Mouse (Mus musculus) midbrain, embryonic 14.5 days (tissue): Measurements from ENCODE around the gene Cacnb1. TPM values are rescaled to one million over a fixed set of nuclear protein-coding genes. Genes with fewer than 3 reads are reported as not detected.

Experiments
- ATAC-seq: fragments of 200-750 bp; cut with Nextera tagmentation; 2 replicates; pipeline ENCODE4 v1.8.0; 2017; ENCODE audit warnings: moderate number of reproducible peaks, moderate library complexity; ENCODE audit not compliant: low FRiP score, low TSS enrichment
- DNase-seq: peaks from one replicate; pipeline ENCODE4 v3.0.0-alpha.2; 2015
- H3K27ac ChIP-seq: fragments of 300-500 bp; sonication (generic); replicated peaks from 2 replicates; pipeline ENCODE4 v1.5.1; 2014; ENCODE audit warnings: mild to moderate bottlenecking, low read depth, low read length, moderate library complexity
- H3K27me3 ChIP-seq: fragments of 300-500 bp; sonication (generic); 2 replicates; pipeline ENCODE4 v1.6.1; 2014; ENCODE audit warnings: low read length, control low read depth, mixed read lengths; ENCODE audit not compliant: control insufficient read depth, insufficient read depth
- H3K36me3 ChIP-seq: fragments of 300-500 bp; sonication (generic); 2 replicates; pipeline ENCODE4 v1.6.1; 2014; ENCODE audit warnings: low read length, control low read depth; ENCODE audit not compliant: control insufficient read depth, insufficient read depth
- H3K4me1 ChIP-seq: fragments of 300-500 bp; sonication (generic); 2 replicates; pipeline ENCODE4 v1.6.1; 2014; ENCODE audit warnings: mild to moderate bottlenecking, antibody characterized with exemption, low read length, control low read depth; ENCODE audit not compliant: control insufficient read depth, insufficient read depth
- H3K4me2 ChIP-seq: fragments of 300-500 bp; sonication (generic); 2 replicates; pipeline ENCODE4 v1.6.1; 2014; ENCODE audit warnings: mild to moderate bottlenecking, low read length, moderate library complexity
- H3K4me3 ChIP-seq: fragments of 300-500 bp; sonication (generic); replicated peaks from 2 replicates; pipeline ENCODE4 v1.5.1; 2014; ENCODE audit warnings: low read depth, low read length
- H3K9ac ChIP-seq: fragments of 300-500 bp; sonication (generic); replicated peaks from 2 replicates; pipeline ENCODE4 v1.6.1; 2014; ENCODE audit warnings: mild to moderate bottlenecking, low read length, moderate library complexity
- H3K9me3 ChIP-seq: fragments of 300-500 bp; sonication (generic); 2 replicates; pipeline ENCODE4 v1.6.1; 2016; ENCODE audit warnings: low read length, control low read depth, mixed read lengths; ENCODE audit not compliant: control insufficient read depth
- WGBS: fragments of 180-500 bp; shearing (Covaris S2); extraction: QIAGEN DNeasy Blood & Tissue Kit; methylation state at CpG from one replicate; pipeline ENCODE4 v1.1.7; 2014; 5-methylcytosine and 5-hydroxymethylcytosine counted together
- polyA plus RNA-seq: library from polyadenylated mRNA; unstranded; fragments of >200 nt; fragmentation: Nextera tagmentation; extraction: Ambion mirVana; gene quantifications from 2 replicates; pipeline ENCODE4 v1.2.1, GENCODE M21; 2014

Gene Cacnb1
- polyA plus RNA-seq, 1 experiment from 2014 or later: 40.6 TPM

GRCm38 (mm10) chr11:97982721-97983120 lies 40.1 kb downstream of the Cacnb1 start:
- Histone ChIP-seq H3K36me3 (no peaks in the 10 kb centered on the region), H3K27ac (no peak overlapping the region), H3K4me2 (no peak overlapping the region), H3K4me1 (peaks cover 3% of the 10 kb centered on the region; the same call in 1 of the 2 replicates), H3K9me3 (no peaks in the 10 kb centered on the region), H3K27me3 (peaks cover 27% of the 10 kb centered on the region), H3K9ac (no peak overlapping the region), H3K4me3 (no peak overlapping the region)
- ATAC-seq: no peak
- DNase-seq: no peak
- 90% methylated on average over 9 of the region's 9 CpGs for WGBS

GRCm38 (mm10) chr11:97980531-97980966 lies 42.3 kb downstream of the Cacnb1 start:
- no peak for ATAC-seq

DNA sequence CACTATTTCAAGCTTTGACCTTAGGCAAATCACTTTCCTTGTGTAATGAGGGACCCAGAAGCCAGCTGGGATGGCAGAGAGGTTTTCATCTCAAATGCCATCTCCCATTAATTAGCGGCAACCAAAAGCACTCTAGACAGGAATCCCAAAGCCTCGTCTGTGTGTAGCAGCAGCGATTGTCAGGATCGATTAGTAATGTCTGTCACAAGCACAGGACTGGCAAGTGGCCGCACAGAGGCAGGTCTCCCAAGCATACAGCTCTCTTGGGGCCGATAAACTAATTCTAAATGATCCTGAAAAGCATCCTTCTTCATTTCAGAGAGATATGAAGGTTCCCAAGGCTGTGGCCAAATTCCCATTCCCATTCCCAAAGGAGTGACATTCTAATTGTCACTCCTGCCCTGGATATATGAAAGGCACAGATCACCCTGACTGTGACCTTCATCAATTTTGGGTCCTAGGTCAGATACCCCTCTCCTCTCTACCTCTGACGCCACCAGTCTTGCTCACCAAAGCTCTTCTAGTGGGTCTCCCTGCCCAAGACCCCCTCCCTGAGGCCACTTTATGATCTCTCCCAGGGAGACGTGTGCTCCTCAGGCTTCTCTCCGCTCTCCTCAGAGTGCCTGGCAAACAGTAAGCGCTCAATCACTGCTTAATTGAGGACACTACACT lies 42.9 kb downstream of the Cacnb1 start:
- peaks cover 8% of the 10 kb centered on the region for H3K27me3 ChIP-seq
- no peak for ATAC-seq
- H3K27ac ChIP-seq: no peak overlapping the region
- no peak overlapping the region for H3K9ac ChIP-seq
- DNase-seq: no peak
- H3K36me3 ChIP-seq: no peaks in the 10 kb centered on the region
- no peak overlapping the region for H3K4me3 ChIP-seq
- H3K4me2 ChIP-seq: no peak overlapping the region
- H3K4me1 ChIP-seq: no peaks in the 10 kb centered on the region
- no peaks in the 10 kb centered on the region for H3K9me3 ChIP-seq
- WGBS: 69% methylated on average over 10 of the region's 10 CpGs

More at GRCm38 (mm10) chr11:97980531-97980966, 42.3 kb downstream of the Cacnb1 start:
- no peaks in the 10 kb centered on the region for H3K4me1 ChIP-seq
- no peak overlapping the region for H3K4me3 ChIP-seq
- no peak overlapping the region for H3K9ac ChIP-seq
- peaks cover 14% of the 10 kb centered on the region for H3K27me3 ChIP-seq
- 66% methylated on average over 9 of the region's 9 CpGs for WGBS
- no peak overlapping the region for H3K27ac ChIP-seq
- H3K36me3 ChIP-seq: no peaks in the 10 kb centered on the region
- DNase-seq: no peak
- no peak overlapping the region for H3K4me2 ChIP-seq
- no peaks in the 10 kb centered on the region for H3K9me3 ChIP-seq

GRCm38 (mm10) chr11:97978392-97978791 lies 44.4 kb downstream of the Cacnb1 start:
- Histone ChIP-seq H3K4me3 (no peak overlapping the region), H3K36me3 (no peaks in the 10 kb centered on the region), H3K27ac (no peak overlapping the region), H3K9ac (no peak overlapping the region), H3K4me2 (no peak overlapping the region), H3K9me3 (no peaks in the 10 kb centered on the region), H3K27me3 (no peaks in the 10 kb centered on the region), H3K4me1 (no peaks in the 10 kb centered on the region)
- 89% methylated on average over 13 of the region's 13 CpGs for WGBS
- no peak for ATAC-seq
- DNase-seq: no peak

GRCm38 (mm10) chr11:97977797-97978196 lies 45.0 kb downstream of the Cacnb1 start:
- H3K4me3 ChIP-seq: no peak overlapping the region
- H3K9me3 ChIP-seq: no peaks in the 10 kb centered on the region
- H3K27ac ChIP-seq: no peak overlapping the region
- no peak overlapping the region for H3K9ac ChIP-seq
- DNase-seq (no peak), ATAC-seq (no peak)
- no peaks in the 10 kb centered on the region for H3K4me1 ChIP-seq
- H3K36me3 ChIP-seq: no peaks in the 10 kb centered on the region
- H3K27me3 ChIP-seq: no peaks in the 10 kb centered on the region
- WGBS: 75% methylated on average over 5 of the region's 5 CpGs
- H3K4me2 ChIP-seq: no peak overlapping the region

DNA sequence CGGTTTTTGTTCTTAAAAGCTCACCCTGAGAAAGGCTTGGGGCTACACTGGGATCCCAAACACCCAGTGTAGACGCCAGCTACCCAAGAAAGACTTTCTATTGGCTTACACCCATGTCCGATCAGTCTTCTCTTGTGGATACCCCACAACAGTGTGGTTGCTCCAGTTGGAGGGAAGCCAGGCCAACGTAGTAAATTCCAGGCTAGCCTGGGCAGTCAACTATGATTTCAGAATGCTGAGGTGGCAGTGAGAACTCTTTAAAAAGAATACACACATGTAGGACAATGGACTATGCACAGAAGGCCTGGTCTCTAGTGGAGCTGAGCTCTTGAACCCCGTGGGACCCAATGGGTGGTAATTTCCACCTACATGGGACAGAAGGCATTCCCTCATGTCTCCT lies 48.1 kb downstream of the Cacnb1 start:
- no peak overlapping the region for H3K4me3 ChIP-seq
- WGBS: 88% methylated on average over 5 of the region's 5 CpGs
- H3K4me1 ChIP-seq: no peaks in the 10 kb centered on the region
- H3K4me2 ChIP-seq: no peak overlapping the region
- no peaks in the 10 kb centered on the region for H3K9me3 ChIP-seq
- DNase-seq (no peak), ATAC-seq (no peak)
- no peak overlapping the region for H3K9ac ChIP-seq
- no peaks in the 10 kb centered on the region for H3K27me3 ChIP-seq
- no peak overlapping the region for H3K27ac ChIP-seq
- no peaks in the 10 kb centered on the region for H3K36me3 ChIP-seq

DNA sequence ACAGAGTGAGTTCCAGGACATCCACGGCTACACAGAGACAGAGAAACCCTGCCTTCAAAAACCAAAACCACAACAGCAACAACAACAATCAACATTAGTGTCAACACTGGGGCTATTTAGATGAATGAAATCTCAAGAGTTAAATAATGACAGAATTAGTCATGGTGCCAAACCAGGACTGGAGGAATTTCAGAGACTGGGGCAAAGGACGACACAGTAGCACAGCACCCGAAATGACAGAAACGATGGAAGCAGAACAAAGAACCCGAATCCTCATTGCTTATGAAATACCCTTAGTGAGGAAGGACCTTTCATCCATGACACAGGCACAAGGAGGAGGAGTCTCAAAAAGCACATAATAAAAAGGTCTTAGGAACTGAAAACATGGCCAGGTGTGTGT lies 48.7 kb downstream of the Cacnb1 start:
- no peak overlapping the region for H3K4me3 ChIP-seq
- H3K4me1 ChIP-seq: no peaks in the 10 kb centered on the region
- H3K36me3 ChIP-seq: no peaks in the 10 kb centered on the region
- H3K9me3 ChIP-seq: no peaks in the 10 kb centered on the region
- H3K9ac ChIP-seq: no peak overlapping the region
- ATAC-seq: no peak
- 87% methylated on average over 5 of the region's 5 CpGs for WGBS
- H3K27me3 ChIP-seq: no peaks in the 10 kb centered on the region
- H3K27ac ChIP-seq: no peak overlapping the region
- no peak overlapping the region for H3K4me2 ChIP-seq
- DNase-seq: no peak

DNA sequence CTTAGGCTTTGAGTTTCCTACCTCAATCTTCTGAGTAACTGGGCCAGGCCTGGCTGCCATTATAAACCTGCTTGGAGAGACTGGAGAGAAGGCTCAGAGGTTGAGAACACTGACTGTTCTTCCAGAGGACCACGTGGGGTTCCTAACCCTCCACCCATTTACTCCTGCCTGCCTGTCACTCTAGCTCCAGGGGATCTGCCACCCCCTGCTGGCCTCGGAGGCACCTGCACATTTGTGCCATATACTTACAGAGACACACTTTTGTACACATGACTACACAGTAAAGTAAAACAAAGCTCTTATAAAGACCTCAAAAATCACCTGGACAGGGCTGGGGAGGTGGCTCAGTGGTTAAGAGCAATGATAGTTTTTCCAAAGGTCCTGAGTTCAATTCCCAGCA lies 50.4 kb downstream of the Cacnb1 start:
- no peak overlapping the region for H3K4me3 ChIP-seq
- WGBS: 70% methylated on average over 2 of the region's 2 CpGs
- no peak overlapping the region for H3K27ac ChIP-seq
- no peak overlapping the region for H3K4me2 ChIP-seq
- H3K36me3 ChIP-seq: no peaks in the 10 kb centered on the region
- H3K4me1 ChIP-seq: no peaks in the 10 kb centered on the region
- H3K9ac ChIP-seq: no peak overlapping the region
- no peak for DNase-seq
- ATAC-seq: no peak
- H3K9me3 ChIP-seq: no peaks in the 10 kb centered on the region
- H3K27me3 ChIP-seq: no peaks in the 10 kb centered on the region

DNA sequence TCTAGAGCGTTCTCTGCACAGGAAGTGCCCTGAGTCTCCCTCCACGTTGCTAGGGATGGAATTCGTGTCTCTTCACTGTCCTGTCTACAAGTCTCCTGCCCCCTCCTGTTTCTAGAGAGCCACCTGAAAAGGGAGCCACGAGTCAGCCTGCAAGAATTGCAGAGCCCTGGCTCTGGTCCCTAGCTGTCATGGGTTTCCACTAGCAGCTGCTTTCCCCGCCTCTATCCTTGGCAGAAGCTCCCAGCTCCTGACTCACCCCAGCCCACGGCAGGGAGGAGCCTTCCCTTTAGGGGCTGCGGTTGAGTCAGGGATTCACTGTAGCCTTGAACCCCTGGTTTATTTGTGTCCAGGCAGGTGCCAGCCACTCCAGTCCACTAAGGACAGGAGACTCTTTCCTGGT lies 51.6 kb downstream of the Cacnb1 start:
- no peak for ATAC-seq
- Histone ChIP-seq H3K4me3 (no peak overlapping the region), H3K9ac (no peak overlapping the region), H3K9me3 (no peaks in the 10 kb centered on the region), H3K4me2 (no peak overlapping the region), H3K27ac (no peak overlapping the region), H3K36me3 (no peaks in the 10 kb centered on the region), H3K27me3 (no peaks in the 10 kb centered on the region), H3K4me1 (no peaks in the 10 kb centered on the region)
- DNase-seq: no peak
- 43% methylated on average over 7 of the region's 7 CpGs for WGBS
